Mouse (Mus musculus) myocyte (in vitro differentiated cells): ENCODE measurements at regions not wholly inside any gene's neighbourhood (a gene's known extent, or its start where the extent isn't known, plus 50 kb on each side); places are given as distances from the start of the nearest gene placed in this dataset.

Experiments used
- CEBPB ChIP-seq: IDR thresholded peaks from 2 replicates; pipeline ENCODE4 v1.6.1; 2011; ENCODE audit warnings: mild to moderate bottlenecking, moderate library complexity; ENCODE audit not compliant: poor library complexity, insufficient read depth, severe bottlenecking
- MAX ChIP-seq: IDR thresholded peaks from one replicate; pipeline ENCODE4 v1.6.1; 2011; ENCODE audit warnings: low read depth, mild to moderate bottlenecking, control low read depth
- MYOD1 ChIP-seq, 3 experiments: IDR thresholded peaks; one replicate each; pipeline ENCODE4 v1.6.1; 2011; ENCODE audit warnings: control low read depth in 2 of 3, low read depth in 2 of 3, mild to moderate bottlenecking in 2 of 3, moderate library complexity in 1 of 3; ENCODE audit not compliant: insufficient read length in 2 of 3, control insufficient read depth in 1 of 3
- POLR2A ChIP-seq: IDR thresholded peaks from one replicate; pipeline ENCODE4 v1.6.1; 2011; ENCODE audit warnings: low read depth, mild to moderate bottlenecking, control low read depth, moderate library complexity; ENCODE audit not compliant: insufficient read length
- POLR2AphosphoS2 ChIP-seq: IDR thresholded peaks from one replicate; pipeline ENCODE4 v1.6.1; 2011; ENCODE audit warnings: low read depth, control low read depth; ENCODE audit not compliant: insufficient read length
- TCF12 ChIP-seq: IDR thresholded peaks from one replicate; pipeline ENCODE4 v1.6.1; 2011; ENCODE audit warnings: mild to moderate bottlenecking, control low read depth; ENCODE audit not compliant: poor library complexity, insufficient read depth, severe bottlenecking

DNA sequence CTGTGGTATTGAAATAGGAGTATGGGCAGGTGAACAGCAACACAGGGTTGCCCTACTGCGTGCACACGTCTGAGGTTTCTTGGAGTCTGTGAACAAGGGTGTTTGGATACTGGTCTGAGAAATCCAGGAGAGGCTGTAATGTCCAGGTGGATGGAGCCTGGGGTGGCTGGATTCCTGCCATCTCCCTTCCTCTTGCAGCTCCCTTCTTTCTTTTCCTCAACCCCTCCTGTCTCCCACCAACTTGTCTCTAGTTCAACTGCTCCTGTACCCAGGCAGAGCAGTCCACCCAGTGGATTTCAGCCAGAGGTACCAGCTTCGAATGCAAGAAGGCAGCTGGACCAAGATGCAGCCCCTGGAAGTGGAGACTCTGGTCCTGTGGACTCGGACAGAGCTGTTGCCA, 59.6 kb downstream of the Uncx start:
- TF ChIP-seq POLR2A: no peak
- TF ChIP-seq MYOD1 (IDR thresholded peaks at IDR 0.05; ENCODE audit: control insufficient read depth in 1 of 3, insufficient read length in 2 of 3, low read depth in 2 of 3): no peak
- TF ChIP-seq MAX: no peak
- no peak for TF ChIP-seq CEBPB
- no peak for TF ChIP-seq TCF12
- TF ChIP-seq POLR2AphosphoS2: no peak
